Mouse (Mus musculus): ENCODE measurements around the gene Smg1. TPM values are rescaled to one million over a fixed set of nuclear protein-coding genes. Genes with fewer than 3 reads are reported as not detected.

Gene Smg1
- polyA plus RNA-seq, 1 experiment from 2014 or later: 16.9 TPM

DNA sequence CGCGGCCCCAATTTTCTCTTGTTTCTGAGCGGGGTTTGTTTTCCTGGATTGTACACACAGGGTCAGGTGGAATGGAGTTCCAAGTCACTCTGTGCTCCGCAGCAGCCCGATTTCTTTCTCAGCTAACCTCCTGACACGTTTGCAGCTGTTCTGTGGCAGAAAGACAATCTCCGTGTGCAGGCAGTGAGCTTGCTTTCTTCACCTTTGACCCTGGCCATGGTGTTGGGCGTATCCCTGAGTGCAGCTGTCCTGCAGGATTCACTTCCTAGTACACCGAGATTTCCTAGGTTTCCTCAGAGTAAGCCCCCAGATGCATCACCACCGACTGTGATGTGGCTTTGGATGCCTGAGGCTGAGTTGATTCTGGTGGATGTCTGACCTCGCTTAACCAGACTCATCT lies 108.3 kb downstream of the Smg1 start:
- no peak overlapping the region for H3K9ac ChIP-seq (ENCODE audit: low read depth, low read length)
- H3K4me3 ChIP-seq (ENCODE audit: low read length): no peak overlapping the region
- no peaks in the 10 kb centered on the region for H3K27me3 ChIP-seq (replicated peaks; ENCODE audit: control insufficient read depth, insufficient read depth, low read length)
- WGBS: 71% methylated on average over 11 of the region's 11 CpGs
- no peaks in the 10 kb centered on the region for H3K9me3 ChIP-seq (ENCODE audit: control insufficient read depth, low read length)
- no peak overlapping the region for H3K27ac ChIP-seq (ENCODE audit: low read depth, low read length)
- peaks cover 27% of the 10 kb centered on the region for H3K36me3 ChIP-seq (ENCODE audit: control insufficient read depth, insufficient read depth, low read length)
- ATAC-seq: no peak
- H3K4me2 ChIP-seq (ENCODE audit: low read length): no peak overlapping the region
- H3K4me1 ChIP-seq (ENCODE audit: control insufficient read depth, insufficient read depth, low read depth, low read length): peaks cover 2% of the 10 kb centered on the region

DNA sequence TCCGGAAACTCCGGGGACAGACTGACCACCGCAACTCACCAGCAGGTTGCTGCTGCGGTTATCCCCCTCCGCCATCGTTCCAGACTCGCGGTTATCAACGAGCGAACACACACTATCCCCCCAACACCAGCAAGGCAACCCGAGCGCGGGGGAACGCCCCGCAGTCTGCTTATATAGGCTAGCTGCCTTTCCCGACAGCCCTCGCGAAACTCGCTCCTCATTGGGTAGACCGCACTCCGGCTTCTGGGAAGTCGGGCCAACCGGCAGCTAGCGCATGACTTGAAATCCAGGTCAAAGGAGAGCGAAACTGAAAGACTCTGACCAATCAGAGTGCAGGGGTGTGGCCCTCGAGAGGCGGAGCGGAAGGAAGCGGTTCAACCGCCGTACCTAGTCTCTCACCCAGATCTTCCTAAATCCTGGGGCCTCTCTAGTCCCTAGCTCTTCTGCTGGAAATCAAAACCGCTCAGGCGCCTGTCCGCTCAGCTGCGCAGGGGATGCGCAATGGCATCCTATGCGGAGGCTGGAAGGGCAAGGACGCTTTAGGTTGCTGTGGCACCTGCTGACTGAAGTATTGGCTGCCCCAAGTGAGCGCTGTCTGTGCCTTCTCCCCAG lies 113.9 kb downstream of the Smg1 start, which contains the start of gene Arl6ip1:
Gene Arl6ip1, minus strand, starts transcription at position 233 of the 612 bp plus-strand sequence.
- peak within 1 kb of the TSS; percentile 55 for H3K4me3 ChIP-seq (ENCODE audit: low read length)
- H3K4me2 ChIP-seq (ENCODE audit: low read length): peak within 1 kb of the TSS; percentile 59
- H3K27me3 ChIP-seq (replicated peaks; ENCODE audit: control insufficient read depth, insufficient read depth, low read length): no peaks in the 10 kb centered on the region
- H3K4me1 ChIP-seq (ENCODE audit: control insufficient read depth, insufficient read depth, low read depth, low read length): peaks cover 21% of the 10 kb centered on the region
- H3K9me3 ChIP-seq (ENCODE audit: control insufficient read depth, low read length): no peaks in the 10 kb centered on the region
- H3K9ac ChIP-seq (ENCODE audit: low read depth, low read length): peak within 1 kb of the TSS; percentile 71
- under 1% methylated on average over 39 of the region's 39 CpGs for WGBS
- peak within 1 kb of the TSS; percentile 80 for H3K27ac ChIP-seq (ENCODE audit: low read depth, low read length)
- H3K36me3 ChIP-seq (ENCODE audit: control insufficient read depth, insufficient read depth, low read length): 0 out of 2 replicates have a peak, but pooled peaks cover 2% of the 10 kb centered on the region
- peak; percentile 99 for ATAC-seq

DNA sequence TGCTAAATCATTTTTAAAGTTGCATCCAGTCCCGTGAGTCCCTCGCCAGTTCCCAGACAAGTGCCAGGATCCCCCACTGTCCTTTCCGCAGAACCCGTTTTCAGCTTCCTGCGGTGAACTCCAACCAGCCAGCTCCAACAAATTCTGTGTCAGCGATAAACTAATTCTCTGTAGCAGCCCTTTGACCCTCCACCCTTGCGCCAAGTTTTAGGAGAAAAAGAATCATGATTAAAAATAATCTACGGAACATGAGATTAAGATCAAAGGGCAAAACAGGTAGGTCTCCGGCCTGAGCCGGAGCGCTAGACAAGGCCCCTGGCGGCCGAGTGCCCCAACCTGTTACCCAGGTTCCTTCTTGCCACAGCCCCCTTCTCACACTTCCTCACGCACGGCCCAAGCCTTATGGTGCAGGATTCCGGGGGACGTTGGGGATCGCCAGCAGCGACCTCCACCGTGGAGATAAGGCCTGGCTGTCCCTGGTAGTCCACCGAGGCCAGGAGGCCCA lies 114.5 kb downstream of the Smg1 start:
- H3K9ac ChIP-seq (ENCODE audit: low read depth, low read length): peak overlapping the region; percentile 71
- H3K4me3 ChIP-seq (ENCODE audit: low read length): peak overlapping the region; percentile 55
- ATAC-seq: peak; percentile 78
- 0% methylated on average over 21 of the region's 21 CpGs for WGBS
- H3K4me2 ChIP-seq (ENCODE audit: low read length): peak overlapping the region; percentile 59
- H3K27ac ChIP-seq (ENCODE audit: low read depth, low read length): peak overlapping the region; percentile 80
- 0 out of 2 replicates have a peak, but pooled peaks cover 2% of the 10 kb centered on the region for H3K36me3 ChIP-seq (ENCODE audit: control insufficient read depth, insufficient read depth, low read length)
- H3K4me1 ChIP-seq (ENCODE audit: control insufficient read depth, insufficient read depth, low read depth, low read length): peaks cover 21% of the 10 kb centered on the region
- H3K27me3 ChIP-seq (replicated peaks; ENCODE audit: control insufficient read depth, insufficient read depth, low read length): no peaks in the 10 kb centered on the region
- no peaks in the 10 kb centered on the region for H3K9me3 ChIP-seq (ENCODE audit: control insufficient read depth, low read length)

DNA sequence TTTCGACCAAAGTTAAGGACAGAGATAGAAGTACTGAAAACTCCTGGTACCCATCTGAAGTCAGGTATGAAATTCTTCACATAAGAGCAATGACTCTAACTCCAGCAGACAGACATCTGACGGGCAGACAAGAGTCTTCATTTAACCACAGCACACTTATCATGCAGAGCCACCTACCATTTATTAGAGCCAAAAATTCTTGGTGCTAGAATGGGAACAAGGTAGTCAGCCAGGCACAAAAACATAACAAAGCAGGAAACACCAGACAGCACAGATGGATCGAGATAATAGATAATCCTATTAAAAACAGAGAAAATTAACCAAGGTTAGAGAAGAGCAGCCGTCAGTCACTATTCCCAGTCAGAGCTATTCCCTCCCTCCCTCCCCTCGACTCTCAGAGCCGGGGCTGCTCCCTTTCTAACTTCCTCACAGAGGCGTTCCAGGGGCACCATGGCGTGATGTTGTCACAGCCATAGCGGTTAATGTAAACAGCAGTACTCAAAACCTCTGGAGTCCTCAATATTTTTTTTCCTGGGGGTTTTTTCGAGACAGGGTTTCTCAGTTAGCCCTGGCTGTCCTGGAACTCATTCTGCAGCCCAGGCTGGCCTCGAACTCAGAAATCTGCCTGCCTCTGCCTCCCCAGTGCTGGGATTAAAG lies 117.1 kb downstream of the Smg1 start:
- Histone ChIP-seq H3K4me1 (ENCODE audit: control insufficient read depth, insufficient read depth, low read depth, low read length) (peaks cover 21% of the 10 kb centered on the region), H3K9me3 (ENCODE audit: control insufficient read depth, low read length) (no peaks in the 10 kb centered on the region), H3K27me3 (replicated peaks; ENCODE audit: control insufficient read depth, insufficient read depth, low read length) (no peaks in the 10 kb centered on the region), H3K4me3 (ENCODE audit: low read length) (no peak overlapping the region), H3K9ac (ENCODE audit: low read depth, low read length) (no peak overlapping the region), H3K36me3 (ENCODE audit: control insufficient read depth, insufficient read depth, low read length) (peaks cover 8% of the 10 kb centered on the region), H3K4me2 (ENCODE audit: low read length) (no peak overlapping the region), H3K27ac (ENCODE audit: low read depth, low read length) (no peak overlapping the region)
- 72% methylated on average over 11 of the region's 11 CpGs for WGBS
- no peak for ATAC-seq

DNA sequence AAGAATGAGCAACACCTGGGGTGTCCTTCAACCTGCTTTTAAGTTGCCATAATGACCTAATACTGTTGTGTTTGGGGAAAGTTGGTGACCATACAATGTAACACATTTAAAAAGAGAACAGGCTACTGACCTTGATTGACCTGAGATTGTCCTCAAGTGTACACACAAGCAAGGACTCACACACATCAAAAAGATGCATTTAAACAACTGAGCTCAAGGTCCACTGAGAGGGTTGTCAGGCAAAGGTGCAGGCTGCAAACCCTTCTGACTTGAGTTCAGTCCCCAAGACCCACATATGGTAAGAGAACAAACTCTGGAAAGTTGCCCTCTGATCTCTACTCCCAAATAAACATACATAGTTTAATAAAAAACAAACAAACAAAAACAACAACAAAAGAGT lies 117.7 kb downstream of the Smg1 start:
- H3K9me3 ChIP-seq (ENCODE audit: control insufficient read depth, low read length): no peaks in the 10 kb centered on the region
- no peak overlapping the region for H3K27ac ChIP-seq (ENCODE audit: low read depth, low read length)
- H3K36me3 ChIP-seq (ENCODE audit: control insufficient read depth, insufficient read depth, low read length): peaks cover 12% of the 10 kb centered on the region
- H3K4me3 ChIP-seq (ENCODE audit: low read length): no peak overlapping the region
- H3K4me2 ChIP-seq (ENCODE audit: low read length): no peak overlapping the region
- ATAC-seq: no peak
- no peaks in the 10 kb centered on the region for H3K27me3 ChIP-seq (replicated peaks; ENCODE audit: control insufficient read depth, insufficient read depth, low read length)
- H3K4me1 ChIP-seq (ENCODE audit: control insufficient read depth, insufficient read depth, low read depth, low read length): peaks cover 21% of the 10 kb centered on the region
- no peak overlapping the region for H3K9ac ChIP-seq (ENCODE audit: low read depth, low read length)

DNA sequence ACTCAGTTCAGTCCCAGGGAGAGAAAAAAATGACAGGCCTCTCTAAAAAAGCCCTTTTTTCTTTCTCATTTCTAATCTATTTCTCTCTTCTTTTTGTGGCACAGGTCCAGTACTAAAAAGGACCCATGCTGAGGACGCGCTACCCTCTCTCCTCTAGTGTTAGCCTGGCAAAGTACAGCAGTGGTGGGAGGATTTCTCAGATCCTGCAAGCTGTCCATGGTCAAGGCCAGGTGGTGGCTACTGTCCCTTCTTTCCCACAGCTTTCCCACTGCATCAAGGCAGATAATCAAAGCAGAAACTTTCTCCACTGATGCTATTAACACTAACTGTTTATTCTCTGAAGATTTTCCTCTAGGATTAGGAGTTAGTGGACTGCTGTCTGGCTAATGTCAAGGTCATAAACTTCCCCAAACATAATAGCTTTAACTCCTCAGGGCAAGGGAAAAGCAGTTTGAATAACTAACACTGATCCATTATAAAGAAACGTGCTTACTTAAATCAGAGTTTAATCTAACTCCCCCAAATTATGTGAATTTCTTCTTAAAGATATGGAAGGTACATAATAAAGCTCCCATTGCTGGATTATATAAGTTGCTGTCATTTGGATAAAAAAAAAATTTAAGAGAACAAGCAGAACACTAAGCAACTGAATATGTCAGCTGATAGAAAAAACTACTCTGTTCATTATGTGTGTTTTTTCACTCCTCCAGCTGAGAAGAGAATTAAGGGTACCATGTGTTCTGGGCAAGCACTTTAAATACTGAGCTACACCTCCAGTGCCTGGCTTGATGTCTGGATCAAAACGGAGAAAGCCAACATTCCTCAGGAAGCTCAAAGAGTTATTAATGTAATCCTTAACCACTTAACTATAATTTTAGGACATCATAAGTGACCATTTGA lies 119.7 kb downstream of the Smg1 start:
- H3K4me3 ChIP-seq (ENCODE audit: low read length): no peak overlapping the region
- no peak overlapping the region for H3K4me2 ChIP-seq (ENCODE audit: low read length)
- WGBS: 92% methylated on average over 4 of the region's 4 CpGs
- H3K9ac ChIP-seq (ENCODE audit: low read depth, low read length): no peak overlapping the region
- no peak overlapping the region for H3K27ac ChIP-seq (ENCODE audit: low read depth, low read length)
- no peaks in the 10 kb centered on the region for H3K9me3 ChIP-seq (ENCODE audit: control insufficient read depth, low read length)
- H3K27me3 ChIP-seq (replicated peaks; ENCODE audit: control insufficient read depth, insufficient read depth, low read length): no peaks in the 10 kb centered on the region
- H3K4me1 ChIP-seq (ENCODE audit: control insufficient read depth, insufficient read depth, low read depth, low read length): peaks cover 17% of the 10 kb centered on the region
- ATAC-seq: no peak
- peaks cover 27% of the 10 kb centered on the region for H3K36me3 ChIP-seq (ENCODE audit: control insufficient read depth, insufficient read depth, low read length)

DNA sequence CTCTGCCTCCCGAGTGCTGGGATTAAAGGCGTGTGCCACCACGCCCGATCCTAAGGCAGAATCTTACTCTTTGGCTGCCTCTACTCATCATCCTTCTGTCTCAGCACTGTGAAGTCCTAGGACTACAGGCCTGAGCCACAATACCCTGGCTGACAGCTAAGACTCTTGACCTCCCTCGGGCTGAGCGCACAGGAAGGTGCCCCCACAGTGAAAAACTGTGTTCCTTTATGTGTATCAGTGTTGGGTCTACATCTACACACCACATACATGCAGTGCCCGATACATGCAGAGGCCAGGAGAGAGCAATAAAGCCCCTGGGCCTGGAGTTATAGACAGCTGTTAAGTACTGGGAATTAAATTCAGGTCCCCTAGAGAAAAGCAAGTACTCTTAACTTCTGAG lies 121.2 kb downstream of the Smg1 start:
- Histone ChIP-seq H3K4me2 (ENCODE audit: low read length) (no peak overlapping the region), H3K27me3 (replicated peaks; ENCODE audit: control insufficient read depth, insufficient read depth, low read length) (no peaks in the 10 kb centered on the region), H3K9ac (ENCODE audit: low read depth, low read length) (no peak overlapping the region), H3K4me1 (ENCODE audit: control insufficient read depth, insufficient read depth, low read depth, low read length) (peaks cover 5% of the 10 kb centered on the region), H3K36me3 (ENCODE audit: control insufficient read depth, insufficient read depth, low read length) (peaks cover 32% of the 10 kb centered on the region), H3K27ac (ENCODE audit: low read depth, low read length) (no peak overlapping the region), H3K4me3 (ENCODE audit: low read length) (no peak overlapping the region), H3K9me3 (ENCODE audit: control insufficient read depth, low read length) (no peaks in the 10 kb centered on the region)
- WGBS: over 99% methylated on average over 7 of the region's 7 CpGs
- no peak for ATAC-seq

DNA sequence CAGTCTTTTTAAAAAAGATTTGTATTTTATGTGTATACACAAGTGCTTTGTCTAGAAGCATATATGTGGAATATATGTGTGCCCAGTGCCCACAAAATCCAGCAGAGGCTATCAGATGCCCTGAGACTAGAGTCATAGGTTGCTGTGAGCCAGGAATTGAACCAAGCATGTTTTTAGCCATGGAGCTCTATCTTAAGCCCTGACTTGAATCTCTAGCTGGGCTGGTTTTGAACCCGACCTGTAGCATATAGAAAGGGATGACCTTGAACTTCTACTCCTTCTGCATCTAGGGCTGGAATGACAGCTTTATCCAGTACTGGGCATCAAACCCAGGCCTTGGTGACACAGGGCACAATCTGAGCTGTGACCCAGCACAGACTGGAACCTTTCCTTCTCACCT lies 122.8 kb downstream of the Smg1 start:
- no peaks in the 10 kb centered on the region for H3K27me3 ChIP-seq (replicated peaks; ENCODE audit: control insufficient read depth, insufficient read depth, low read length)
- no peaks in the 10 kb centered on the region for H3K4me1 ChIP-seq (ENCODE audit: control insufficient read depth, insufficient read depth, low read depth, low read length)
- H3K4me3 ChIP-seq (ENCODE audit: low read length): no peak overlapping the region
- H3K9ac ChIP-seq (ENCODE audit: low read depth, low read length): no peak overlapping the region
- ATAC-seq: no peak
- H3K4me2 ChIP-seq (ENCODE audit: low read length): no peak overlapping the region
- H3K9me3 ChIP-seq (ENCODE audit: control insufficient read depth, low read length): no peaks in the 10 kb centered on the region
- WGBS: 94% methylated on average over 1 of the region's 1 CpGs
- no peak overlapping the region for H3K27ac ChIP-seq (ENCODE audit: low read depth, low read length)
- peaks cover 30% of the 10 kb centered on the region for H3K36me3 ChIP-seq (ENCODE audit: control insufficient read depth, insufficient read depth, low read length)

DNA sequence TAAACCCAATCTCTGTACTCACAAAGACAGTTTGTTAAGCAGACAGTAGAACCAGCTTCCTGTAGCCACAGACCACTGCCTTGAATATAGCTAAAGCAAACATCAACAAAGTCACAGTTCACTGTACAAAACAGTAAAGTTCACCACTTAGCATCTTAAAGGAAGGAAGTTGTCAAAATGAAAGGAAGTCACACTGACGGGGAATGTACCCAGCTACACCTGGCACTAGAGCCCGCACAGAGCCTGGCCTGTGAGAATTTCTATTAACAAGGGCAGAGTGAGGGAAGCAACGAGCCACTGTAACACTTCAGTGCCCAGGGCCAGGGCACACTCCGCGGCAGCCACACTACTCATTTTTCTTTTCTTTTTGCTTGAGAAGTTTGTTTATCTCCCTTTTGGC lies 123.5 kb downstream of the Smg1 start:
- Histone ChIP-seq H3K27me3 (replicated peaks; ENCODE audit: control insufficient read depth, insufficient read depth, low read length) (no peaks in the 10 kb centered on the region), H3K9me3 (ENCODE audit: control insufficient read depth, low read length) (no peaks in the 10 kb centered on the region), H3K27ac (ENCODE audit: low read depth, low read length) (no peak overlapping the region), H3K4me3 (ENCODE audit: low read length) (no peak overlapping the region), H3K9ac (ENCODE audit: low read depth, low read length) (no peak overlapping the region), H3K36me3 (ENCODE audit: control insufficient read depth, insufficient read depth, low read length) (peaks cover 30% of the 10 kb centered on the region), H3K4me1 (ENCODE audit: control insufficient read depth, insufficient read depth, low read depth, low read length) (peaks cover 1% of the 10 kb centered on the region; the same call in 1 of the 2 replicates), H3K4me2 (ENCODE audit: low read length) (no peak overlapping the region)
- ATAC-seq: no peak
- 78% methylated on average over 5 of the region's 5 CpGs for WGBS

All from hindbrain, embryonic 16.5 days (tissue).